Mouse (Mus musculus) brain, embryonic 14.5 days (tissue): ENCODE results near the gene Gpc4.

Source experiments
- CTCF ChIP-seq: fragments of 200-500 bp; IDR thresholded peaks from 2 replicates; pipeline ENCODE4 v1.5.1; 2012; ENCODE audit warnings: inconsistent platforms, mild to moderate bottlenecking, moderate library complexity, borderline replicate concordance; ENCODE audit not compliant: insufficient read depth, insufficient read length; ENCODE audit errors: extremely low read depth
- POLR2A ChIP-seq: fragments of 200-500 bp; IDR thresholded peaks from 2 replicates; pipeline ENCODE4 v1.6.1; 2012; ENCODE audit warnings: mild to moderate bottlenecking, inconsistent platforms, borderline replicate concordance; ENCODE audit not compliant: poor library complexity, insufficient read depth, insufficient read length, severe bottlenecking; ENCODE audit errors: extremely low read depth

DNA sequence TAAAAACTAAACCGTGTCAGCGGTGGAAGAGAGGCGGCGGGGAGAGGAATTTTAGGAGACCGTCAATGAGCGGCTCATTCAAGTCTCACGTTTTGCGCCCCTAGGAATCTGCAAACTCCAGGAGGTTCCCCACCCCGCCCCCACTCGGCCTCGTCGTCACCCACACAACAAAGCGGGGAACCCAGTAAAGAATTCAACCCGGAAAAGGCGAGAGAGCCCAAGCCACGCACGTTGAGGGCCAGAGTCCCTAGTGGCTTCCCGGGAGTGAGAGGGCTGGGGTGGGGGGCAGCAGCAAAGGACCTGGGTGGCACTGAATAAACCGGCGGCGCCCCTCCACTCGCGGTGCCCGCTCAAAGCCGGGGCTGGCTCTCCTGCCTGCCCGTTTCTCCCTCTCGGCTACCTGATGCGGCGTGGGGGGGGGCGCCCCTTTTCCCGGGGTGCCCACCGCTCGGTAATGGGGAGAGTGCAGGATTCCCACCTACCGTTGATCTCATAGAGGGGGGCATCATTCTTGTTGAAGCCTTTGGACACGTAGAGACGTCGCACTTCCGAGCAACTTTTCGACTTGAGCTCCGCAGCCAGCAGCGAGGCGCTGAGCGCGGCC is 816 bp downstream of the Gpc4 start:
- TF ChIP-seq CTCF = no peak
- no peak for TF ChIP-seq POLR2A
